Mouse (Mus musculus) erythroblast, embryonic 14.5 days (primary cell): ENCODE measurements around the gene Chrm1.

Experiments used
- GATA1 ChIP-seq: IDR thresholded peaks from 2 replicates; pipeline ENCODE4 v1.6.1; 2012; ENCODE audit warnings: low read length, inconsistent platforms, mixed read lengths
- TAL1 ChIP-seq: IDR thresholded peaks from 3 replicates; pipeline ENCODE4 v1.6.1; 2012; ENCODE audit warnings: low read length, inconsistent platforms, mixed read lengths

DNA sequence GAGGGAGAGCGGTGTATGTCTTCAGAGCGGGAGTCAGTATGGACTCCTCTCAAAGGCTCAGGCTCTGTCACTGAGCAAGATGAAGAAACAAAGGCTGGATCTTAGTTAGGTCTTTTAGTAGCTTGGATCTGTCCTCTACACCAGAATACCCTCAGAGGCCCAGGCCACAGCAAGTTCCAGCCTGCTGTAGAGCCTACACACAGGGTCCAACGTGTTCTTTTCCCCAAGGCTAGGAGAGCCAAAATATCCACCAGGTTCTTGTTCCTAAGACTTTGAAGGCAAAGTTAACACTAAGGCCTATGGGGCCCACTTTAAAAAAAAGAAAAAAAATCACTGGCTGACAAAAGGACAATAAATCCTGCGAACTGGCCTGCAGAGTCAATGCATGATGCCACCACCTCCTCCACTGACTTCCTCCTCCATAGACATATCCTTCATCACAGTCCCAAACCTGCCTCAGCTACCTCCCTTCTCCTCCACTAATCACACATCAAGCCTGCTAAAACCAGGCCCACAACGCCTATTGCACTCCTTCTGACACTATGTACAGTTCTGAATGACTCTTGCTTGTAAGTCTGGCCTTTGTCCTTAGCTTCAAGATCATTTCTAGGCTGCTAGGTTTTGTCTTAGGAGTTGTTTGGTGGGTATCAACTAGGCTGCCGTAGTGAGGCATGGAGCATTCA lies 41.6 kb downstream of the Chrm1 start:
- no peak for TF ChIP-seq GATA1
- TF ChIP-seq TAL1, result no peak
